Mouse (Mus musculus) embryonic facial prominence, embryonic 14.5 days (tissue): ENCODE results near the gene Itgb7. TPM values are rescaled to one million over a fixed set of nuclear protein-coding genes. Genes with fewer than 3 reads are reported as not detected.

ENCODE experiments used
- ATAC-seq: fragments of 200-750 bp; cut with Nextera tagmentation; 2 replicates; pipeline ENCODE4 v1.8.0; 2017; ENCODE audit warnings: low read depth, moderate number of reproducible peaks, moderate TSS enrichment
- DNase-seq: peaks from one replicate; pipeline ENCODE4 v3.0.0-alpha.2; 2015; ENCODE audit warnings: low spot score
- H3K27ac ChIP-seq: fragments of 300-500 bp; sonication (generic); replicated peaks from 2 replicates; pipeline ENCODE4 v1.5.1; 2014; ENCODE audit warnings: low read depth, mild to moderate bottlenecking, low read length, moderate library complexity
- H3K27me3 ChIP-seq: fragments of 300-500 bp; sonication (generic); replicated peaks from 2 replicates; pipeline ENCODE4 v1.6.1; 2014; ENCODE audit warnings: low read length; ENCODE audit not compliant: control insufficient read depth, insufficient read depth
- H3K36me3 ChIP-seq: fragments of 300-500 bp; sonication (generic); 2 replicates; pipeline ENCODE4 v1.6.1; 2014; ENCODE audit warnings: low read length, mixed read lengths; ENCODE audit not compliant: control insufficient read depth, insufficient read depth
- H3K4me1 ChIP-seq: fragments of 300-500 bp; sonication (generic); 2 replicates; pipeline ENCODE4 v1.6.1; 2014; ENCODE audit warnings: antibody characterized with exemption, low read length; ENCODE audit not compliant: control insufficient read depth, insufficient read depth
- H3K4me2 ChIP-seq: fragments of 300-500 bp; sonication (generic); 2 replicates; pipeline ENCODE4 v1.6.1; 2014; ENCODE audit warnings: low read depth, mild to moderate bottlenecking, low read length, moderate library complexity, mixed read lengths
- H3K4me3 ChIP-seq: fragments of 300-500 bp; sonication (generic); 2 replicates; pipeline ENCODE4 v1.5.1; 2014; ENCODE audit warnings: low read depth, mild to moderate bottlenecking, low read length
- H3K9ac ChIP-seq: fragments of 300-500 bp; sonication (generic); 2 replicates; pipeline ENCODE4 v1.6.1; 2014; ENCODE audit warnings: low read depth, mild to moderate bottlenecking, low read length, moderate library complexity, mixed read lengths
- H3K9me3 ChIP-seq: fragments of 300-500 bp; sonication (generic); 2 replicates; pipeline ENCODE4 v1.6.1; 2016; ENCODE audit warnings: low read length; ENCODE audit not compliant: control insufficient read depth
- WGBS: fragments of 180-500 bp; shearing (Covaris S2); extraction: QIAGEN DNeasy Blood & Tissue Kit; methylation state at CpG from one replicate; pipeline ENCODE4 v1.1.7; 2014; 5-methylcytosine and 5-hydroxymethylcytosine counted together
- polyA plus RNA-seq: library from polyadenylated mRNA; unstranded; fragments of >200 nt; fragmentation: Nextera tagmentation; extraction: Ambion mirVana; gene quantifications from 2 replicates; pipeline ENCODE4 v1.2.1, GENCODE M21; 2014

The Itgb7 gene
- polyA plus RNA-seq, 1 experiment from 2014 or later, result 2.1 TPM

DNA sequence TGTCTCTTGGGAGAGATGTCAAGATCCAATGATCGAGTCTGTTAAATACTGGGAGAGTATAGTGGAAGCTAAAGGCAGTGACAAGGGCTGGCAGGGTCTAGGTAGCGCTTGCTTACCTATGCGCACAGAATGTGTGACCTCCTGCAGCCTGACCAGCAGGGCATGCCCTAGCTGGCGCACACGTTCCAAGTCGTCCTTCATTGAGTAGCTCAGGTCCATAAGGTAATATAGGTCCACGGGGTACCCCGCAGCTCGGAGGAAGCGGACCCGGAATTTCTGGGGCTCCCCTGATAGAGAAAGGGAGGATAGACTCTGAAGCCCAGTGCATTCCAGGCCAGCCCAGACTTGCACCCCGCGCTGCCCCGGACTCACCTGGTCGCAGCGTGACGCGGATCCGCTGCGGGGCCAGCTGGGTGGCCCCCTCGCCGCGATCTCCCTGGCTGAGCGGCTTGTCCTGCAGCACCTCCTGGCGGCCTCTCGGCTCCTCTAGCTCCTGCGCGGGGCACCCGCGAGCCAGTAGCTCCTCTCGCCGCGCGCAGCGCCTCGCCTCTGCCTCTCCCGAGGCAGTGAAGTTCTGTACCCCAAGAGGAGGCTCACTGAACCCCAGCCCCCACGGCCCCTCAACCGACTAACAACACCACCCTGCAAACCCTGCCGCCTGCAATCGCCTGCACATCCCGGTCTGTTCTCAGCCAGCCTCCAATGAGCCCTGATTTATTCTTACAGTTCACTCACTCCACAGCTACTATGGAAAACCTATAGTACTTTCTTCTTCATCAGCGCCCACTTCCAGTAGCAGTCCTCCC is 7.4 kb downstream of the Itgb7 start:
- Histone ChIP-seq H3K27me3 (peaks cover 11% of the 10 kb centered on the region; the same call in 1 of the 2 replicates), H3K9me3 (no peaks in the 10 kb centered on the region), H3K36me3 (no peaks in the 10 kb centered on the region), H3K4me2 (peak overlapping the region; percentile 95), H3K9ac (peak overlapping the region; percentile 69), H3K4me1 (no peaks in the 10 kb centered on the region; the same call in 1 of the 2 replicates), H3K27ac (no peak overlapping the region), H3K4me3 (peak overlapping the region; percentile 47)
- ATAC-seq (peak; percentile 91), DNase-seq (peak; percentile 88)
- 4% methylated on average over 30 of the region's 43 CpGs for WGBS

DNA sequence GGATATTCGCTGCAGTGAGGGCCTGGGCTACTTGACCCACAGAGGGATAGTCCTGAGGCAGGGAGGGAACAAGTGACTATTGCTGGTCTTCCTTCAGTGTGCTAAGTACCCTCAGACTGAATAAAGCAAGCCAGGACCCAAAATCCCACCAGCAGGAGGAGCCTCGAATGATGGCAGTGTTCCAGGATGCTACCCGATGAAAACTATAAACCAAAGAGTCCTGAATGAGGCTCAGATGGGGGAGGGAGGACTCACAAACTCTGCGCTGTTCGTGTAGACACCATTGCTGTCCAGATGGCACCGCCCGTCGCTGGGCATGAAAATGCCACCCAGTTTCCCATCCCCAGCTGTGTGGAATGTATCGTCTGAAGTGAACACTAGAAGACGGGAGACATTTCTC is 9.4 kb downstream of the Itgb7 start:
- Histone ChIP-seq H3K4me1 (no peaks in the 10 kb centered on the region; the same call in 1 of the 2 replicates), H3K9me3 (no peaks in the 10 kb centered on the region), H3K36me3 (no peaks in the 10 kb centered on the region), H3K4me3 (no peak overlapping the region), H3K27ac (no peak overlapping the region), H3K4me2 (no peak overlapping the region), H3K9ac (no peak overlapping the region), H3K27me3 (peaks cover 11% of the 10 kb centered on the region; the same call in 1 of the 2 replicates)
- DNase-seq (no peak), ATAC-seq (no peak)
- 50% methylated on average over 10 of the region's 10 CpGs for WGBS

DNA sequence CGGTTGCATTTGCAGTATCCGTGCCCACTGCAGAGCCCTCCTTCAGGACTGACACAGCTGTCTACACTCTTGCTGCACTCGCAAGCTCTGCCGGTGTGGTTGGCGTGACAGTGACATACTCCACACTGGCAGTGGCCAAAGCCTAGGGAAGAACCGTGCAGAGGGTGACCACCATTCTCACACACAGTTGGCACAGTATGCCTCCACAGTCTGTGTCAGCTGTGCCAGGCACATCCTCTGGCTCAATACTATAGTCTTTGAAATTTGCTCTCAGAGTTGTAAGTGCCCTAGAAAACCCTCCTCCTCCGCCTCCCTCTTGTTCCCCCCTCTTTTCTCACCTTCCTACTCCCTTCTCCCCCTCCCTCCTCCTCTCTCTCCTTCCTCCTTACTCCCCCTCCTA is 14.4 kb downstream of the Itgb7 start:
- Histone ChIP-seq H3K4me2 (no peak overlapping the region), H3K4me1 (no peaks in the 10 kb centered on the region; the same call in 1 of the 2 replicates), H3K9me3 (no peaks in the 10 kb centered on the region), H3K27ac (no peak overlapping the region), H3K27me3 (no peaks in the 10 kb centered on the region), H3K4me3 (no peak overlapping the region), H3K9ac (no peak overlapping the region), H3K36me3 (peaks cover 47% of the 10 kb centered on the region)
- 89% methylated on average over 7 of the region's 7 CpGs for WGBS
- no peak for DNase-seq
- ATAC-seq, result no peak

DNA sequence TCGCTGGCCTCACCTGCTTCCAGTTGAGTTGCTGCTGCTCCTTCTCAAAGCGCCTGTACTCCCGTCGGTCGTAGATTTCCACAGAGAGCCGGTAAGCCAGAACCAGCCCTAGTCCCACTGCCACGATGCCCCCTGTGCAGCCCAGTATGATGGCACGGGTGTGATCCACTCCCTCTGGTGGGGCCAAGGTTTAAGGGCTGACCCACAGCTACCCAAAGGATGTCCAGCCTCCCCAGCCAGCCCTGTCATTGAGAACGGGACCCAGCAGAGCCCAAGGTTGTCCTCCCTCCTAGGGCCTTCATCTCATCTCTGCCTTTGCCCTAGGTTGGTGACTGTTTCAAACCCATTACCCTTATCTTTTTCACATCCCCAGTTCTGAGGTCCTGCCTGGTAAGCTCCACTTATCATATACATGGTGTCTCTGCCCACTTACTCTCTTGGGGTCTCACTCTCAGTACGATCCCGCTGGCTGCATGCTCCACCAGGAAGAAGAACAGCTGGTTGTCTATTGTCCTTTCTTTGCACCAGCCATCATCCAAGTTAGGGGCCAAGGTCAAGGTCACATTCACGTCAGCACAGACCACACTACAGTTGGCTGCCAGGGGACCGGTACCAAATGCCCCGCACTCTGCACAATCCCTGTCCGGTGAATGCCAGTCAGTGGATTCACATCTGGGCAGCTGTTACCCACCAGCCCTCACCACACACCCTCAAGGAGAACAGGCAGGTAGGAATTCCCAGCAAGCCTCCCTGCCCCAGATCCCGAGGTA is 15.1 kb downstream of the Itgb7 start:
- H3K27me3 ChIP-seq, result no peaks in the 10 kb centered on the region
- H3K4me3 ChIP-seq, result no peak overlapping the region
- no peaks in the 10 kb centered on the region for H3K4me1 ChIP-seq
- no peaks in the 10 kb centered on the region for H3K9me3 ChIP-seq
- no peak overlapping the region for H3K9ac ChIP-seq
- H3K4me2 ChIP-seq, result no peak overlapping the region
- DNase-seq (no peak), ATAC-seq (no peak)
- H3K27ac ChIP-seq, result no peak overlapping the region
- WGBS, result 77% methylated on average over 15 of the region's 16 CpGs
- H3K36me3 ChIP-seq, result peaks cover 54% of the 10 kb centered on the region

DNA sequence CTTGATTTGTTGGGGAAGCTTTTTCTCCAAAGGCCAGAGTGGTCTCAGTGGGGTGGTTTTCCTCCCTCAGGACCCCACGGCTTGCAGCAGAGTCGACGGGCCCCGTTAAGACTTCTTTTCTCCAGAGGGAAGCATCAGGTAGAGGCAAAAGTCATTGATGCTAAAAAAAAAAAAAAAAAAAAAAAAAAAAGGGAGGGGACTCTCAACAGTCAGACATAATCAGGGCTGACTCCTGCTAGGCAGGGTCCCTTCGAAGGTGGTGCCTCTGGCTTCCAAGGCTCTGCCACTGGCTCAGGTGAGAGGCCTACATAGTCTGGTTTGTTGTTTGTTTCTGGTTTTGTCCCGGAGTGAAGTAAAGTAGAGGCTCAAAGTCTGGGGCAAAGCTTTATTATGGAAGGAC is 16.1 kb downstream of the Itgb7 start:
- Histone ChIP-seq H3K27me3 (no peaks in the 10 kb centered on the region), H3K36me3 (peaks cover 61% of the 10 kb centered on the region), H3K4me2 (no peak overlapping the region), H3K9ac (no peak overlapping the region), H3K4me3 (no peak overlapping the region), H3K4me1 (no peaks in the 10 kb centered on the region), H3K27ac (no peak overlapping the region), H3K9me3 (no peaks in the 10 kb centered on the region)
- no peak for ATAC-seq
- WGBS, result 64% methylated on average over 6 of the region's 6 CpGs
- no peak for DNase-seq

DNA sequence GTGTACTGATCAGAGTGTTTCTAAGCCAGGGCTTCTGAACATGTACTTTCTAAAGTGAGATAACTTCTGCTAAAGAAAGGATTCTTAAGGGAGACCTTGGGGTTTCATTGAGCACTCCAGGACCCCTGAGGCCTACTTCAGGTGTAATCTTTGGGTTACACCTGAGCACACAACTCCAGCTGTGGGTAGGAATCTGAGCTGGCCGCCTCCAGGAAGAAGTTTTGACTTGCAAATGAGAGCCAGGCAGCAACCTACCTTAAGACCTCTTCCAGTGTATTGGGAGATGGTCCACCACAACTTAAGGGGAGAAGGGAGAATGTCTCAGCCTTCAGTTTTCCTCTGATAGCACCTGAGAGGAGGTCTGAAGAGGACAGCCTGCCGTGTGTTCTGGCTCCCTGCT is 17.6 kb downstream of the Itgb7 start:
- H3K27me3 ChIP-seq, result no peaks in the 10 kb centered on the region
- H3K4me1 ChIP-seq, result no peaks in the 10 kb centered on the region
- H3K9ac ChIP-seq, result no peak overlapping the region
- no peaks in the 10 kb centered on the region for H3K9me3 ChIP-seq
- DNase-seq (no peak), ATAC-seq (no peak)
- H3K4me2 ChIP-seq, result no peak overlapping the region
- no peak overlapping the region for H3K27ac ChIP-seq
- no peak overlapping the region for H3K4me3 ChIP-seq
- H3K36me3 ChIP-seq, result peaks cover 76% of the 10 kb centered on the region
- 64% methylated on average over 2 of the region's 2 CpGs for WGBS

DNA sequence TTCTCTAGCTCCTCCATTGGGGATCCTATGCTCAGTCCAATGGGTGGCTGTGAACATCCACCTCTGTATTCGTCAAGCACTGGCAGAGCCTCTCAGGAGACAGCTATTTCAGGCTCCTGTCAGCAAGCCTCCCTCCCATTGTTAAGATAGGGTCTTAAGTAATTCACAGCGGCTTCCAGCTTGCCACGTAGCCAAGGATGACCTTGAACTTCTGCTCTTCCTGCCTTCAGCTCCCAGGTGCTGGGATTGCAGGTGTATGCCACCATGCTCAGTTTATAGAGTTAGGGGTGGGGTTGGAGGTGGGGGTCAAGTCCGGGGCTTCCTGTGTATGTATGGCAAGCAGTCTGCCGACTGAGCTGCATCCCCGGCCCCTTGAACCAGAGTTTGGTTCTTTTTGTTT is 19.8 kb downstream of the Itgb7 start:
- DNase-seq, result no peak
- no peak overlapping the region for H3K9ac ChIP-seq
- ATAC-seq, result no peak
- no peak overlapping the region for H3K4me2 ChIP-seq
- no peak overlapping the region for H3K4me3 ChIP-seq
- no peaks in the 10 kb centered on the region for H3K9me3 ChIP-seq
- no peaks in the 10 kb centered on the region for H3K27me3 ChIP-seq
- 0 out of 2 replicates have a peak, but pooled peaks cover 3% of the 10 kb centered on the region for H3K4me1 ChIP-seq
- peaks cover 94% of the 10 kb centered on the region for H3K36me3 ChIP-seq
- 85% methylated on average over 6 of the region's 6 CpGs for WGBS
- no peak overlapping the region for H3K27ac ChIP-seq

DNA sequence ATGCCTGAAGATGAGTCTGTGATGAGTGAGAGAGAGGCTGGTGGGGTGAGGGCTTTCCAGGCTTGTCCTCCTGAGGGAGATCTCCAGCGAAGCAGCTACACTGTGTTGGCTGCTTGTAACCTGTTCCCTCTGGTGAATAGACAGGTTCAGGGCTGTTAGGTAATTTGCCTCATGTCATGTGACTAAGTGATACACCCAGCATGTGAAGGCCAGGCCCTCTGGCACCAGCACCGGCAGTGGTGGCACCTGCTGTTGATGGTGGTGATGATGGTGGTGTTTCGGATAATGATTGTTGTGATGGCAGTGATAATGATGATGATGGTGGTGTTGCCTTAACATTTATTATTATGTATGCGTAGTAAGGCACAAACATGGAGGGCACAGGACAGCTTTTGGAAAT is 20.9 kb downstream of the Itgb7 start:
- DNase-seq (no peak), ATAC-seq (no peak)
- H3K9ac ChIP-seq, result no peak overlapping the region
- WGBS, result 94% methylated on average over 4 of the region's 4 CpGs
- H3K4me2 ChIP-seq, result no peak overlapping the region
- no peaks in the 10 kb centered on the region for H3K9me3 ChIP-seq
- H3K4me1 ChIP-seq, result peaks cover 13% of the 10 kb centered on the region
- H3K27ac ChIP-seq, result no peak overlapping the region
- H3K36me3 ChIP-seq, result peaks cover 94% of the 10 kb centered on the region
- H3K4me3 ChIP-seq, result no peak overlapping the region
- H3K27me3 ChIP-seq, result no peaks in the 10 kb centered on the region
